Mouse (Mus musculus) intestine, embryonic 14.5 days (tissue): Measurements from ENCODE around the gene Daam1. TPM values are rescaled to one million over a fixed set of nuclear protein-coding genes. Genes with fewer than 3 reads are reported as not detected.

ENCODE experiments used
- ATAC-seq: fragments of 200-750 bp; cut with Nextera tagmentation; replicated peaks from 2 replicates; pipeline ENCODE4 v1.8.0; 2017; ENCODE audit warnings: low read depth, moderate number of reproducible peaks, moderate TSS enrichment, moderate library complexity; ENCODE audit not compliant: low FRiP score, low TSS enrichment
- DNase-seq: peaks from one replicate; pipeline ENCODE4 v3.0.0-alpha.2; 2018; ENCODE audit warnings: low spot score
- H3K27ac ChIP-seq: fragments of 300-500 bp; sonication (generic); 2 replicates; pipeline ENCODE4 v1.5.1; 2014; ENCODE audit warnings: low read depth, mild to moderate bottlenecking, control low read depth
- H3K27me3 ChIP-seq: fragments of 300-500 bp; sonication (generic); replicated peaks from 2 replicates; pipeline ENCODE4 v1.6.1; 2014; ENCODE audit warnings: low read length, control low read depth; ENCODE audit not compliant: control insufficient read depth, insufficient read depth
- H3K36me3 ChIP-seq: fragments of 300-500 bp; sonication (generic); 2 replicates; pipeline ENCODE4 v1.6.1; 2014; ENCODE audit warnings: low read length, control low read depth; ENCODE audit not compliant: control insufficient read depth, insufficient read depth
- H3K4me1 ChIP-seq: fragments of 300-500 bp; sonication (generic); replicated peaks from 2 replicates; pipeline ENCODE4 v1.6.1; 2014; ENCODE audit warnings: low read length, control low read depth, mixed read lengths; ENCODE audit not compliant: control insufficient read depth, insufficient read depth
- H3K4me2 ChIP-seq: fragments of 300-500 bp; sonication (generic); 2 replicates; pipeline ENCODE4 v1.6.1; 2014; ENCODE audit warnings: low read length
- H3K4me3 ChIP-seq: fragments of 300-500 bp; sonication (generic); 2 replicates; pipeline ENCODE4 v1.5.1; 2014; ENCODE audit warnings: low read depth, low read length, control low read depth, mixed read lengths
- H3K9ac ChIP-seq: fragments of 300-500 bp; sonication (generic); 2 replicates; pipeline ENCODE4 v1.6.1; 2014; ENCODE audit warnings: mild to moderate bottlenecking, low read length
- H3K9me3 ChIP-seq: fragments of 300-500 bp; sonication (generic); 2 replicates; pipeline ENCODE4 v1.6.1; 2016; ENCODE audit warnings: low read length, control low read depth; ENCODE audit not compliant: control insufficient read depth
- WGBS: fragments of 180-500 bp; shearing (Covaris S2); extraction: QIAGEN DNeasy Blood & Tissue Kit; methylation state at CpG from one replicate; pipeline ENCODE4 v1.1.7; 2014; 5-methylcytosine and 5-hydroxymethylcytosine counted together
- polyA plus RNA-seq: library from polyadenylated mRNA; unstranded; fragments of >200 nt; fragmentation: Nextera tagmentation; extraction: Ambion mirVana; gene quantifications from 2 replicates; pipeline ENCODE4 v1.2.1, GENCODE M21; 2014

The Daam1 gene
- polyA plus RNA-seq, 1 experiment from 2014 or later, result 15.6 TPM

DNA sequence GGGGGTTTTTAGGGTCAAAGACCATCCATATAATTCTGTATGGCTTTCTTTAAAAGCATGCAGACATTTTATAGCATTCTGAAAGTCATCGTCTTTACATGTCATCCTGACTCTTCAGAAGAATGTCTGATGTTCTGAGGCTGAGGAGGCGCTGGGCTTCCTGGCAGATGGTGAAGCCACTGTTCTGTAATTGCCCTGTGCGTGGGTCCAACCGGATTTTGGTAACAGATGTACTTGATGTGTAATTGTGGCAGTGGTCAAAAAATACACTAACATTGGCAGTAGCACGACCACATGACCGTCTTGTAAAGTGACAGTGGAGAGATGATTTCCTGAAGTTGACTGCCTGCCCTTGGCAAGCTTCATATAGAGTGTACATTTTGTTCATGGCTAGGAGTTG is 97.2 kb downstream of the Daam1 start:
- no peak overlapping the region for H3K4me2 ChIP-seq
- no peak overlapping the region for H3K27ac ChIP-seq
- 0 out of 2 replicates have a peak, but pooled peaks cover 10% of the 10 kb centered on the region for H3K4me1 ChIP-seq
- 91% methylated on average over 6 of the region's 6 CpGs for WGBS
- no peak overlapping the region for H3K9ac ChIP-seq
- DNase-seq (no peak), ATAC-seq (no peak)
- H3K4me3 ChIP-seq, result no peak overlapping the region
- H3K36me3 ChIP-seq, result no peaks in the 10 kb centered on the region
- no peaks in the 10 kb centered on the region for H3K9me3 ChIP-seq
- no peaks in the 10 kb centered on the region for H3K27me3 ChIP-seq

GRCm38 (mm10) chr12:71929876-71930275 is 99.0 kb downstream of the Daam1 start:
- Histone ChIP-seq H3K9me3 (no peaks in the 10 kb centered on the region), H3K9ac (no peak overlapping the region), H3K4me3 (no peak overlapping the region), H3K27ac (no peak overlapping the region), H3K36me3 (no peaks in the 10 kb centered on the region), H3K4me1 (peaks cover 20% of the 10 kb centered on the region), H3K27me3 (no peaks in the 10 kb centered on the region), H3K4me2 (no peak overlapping the region)
- no peak for DNase-seq
- 82% methylated on average over 2 of the region's 2 CpGs for WGBS
- no peak for ATAC-seq

DNA sequence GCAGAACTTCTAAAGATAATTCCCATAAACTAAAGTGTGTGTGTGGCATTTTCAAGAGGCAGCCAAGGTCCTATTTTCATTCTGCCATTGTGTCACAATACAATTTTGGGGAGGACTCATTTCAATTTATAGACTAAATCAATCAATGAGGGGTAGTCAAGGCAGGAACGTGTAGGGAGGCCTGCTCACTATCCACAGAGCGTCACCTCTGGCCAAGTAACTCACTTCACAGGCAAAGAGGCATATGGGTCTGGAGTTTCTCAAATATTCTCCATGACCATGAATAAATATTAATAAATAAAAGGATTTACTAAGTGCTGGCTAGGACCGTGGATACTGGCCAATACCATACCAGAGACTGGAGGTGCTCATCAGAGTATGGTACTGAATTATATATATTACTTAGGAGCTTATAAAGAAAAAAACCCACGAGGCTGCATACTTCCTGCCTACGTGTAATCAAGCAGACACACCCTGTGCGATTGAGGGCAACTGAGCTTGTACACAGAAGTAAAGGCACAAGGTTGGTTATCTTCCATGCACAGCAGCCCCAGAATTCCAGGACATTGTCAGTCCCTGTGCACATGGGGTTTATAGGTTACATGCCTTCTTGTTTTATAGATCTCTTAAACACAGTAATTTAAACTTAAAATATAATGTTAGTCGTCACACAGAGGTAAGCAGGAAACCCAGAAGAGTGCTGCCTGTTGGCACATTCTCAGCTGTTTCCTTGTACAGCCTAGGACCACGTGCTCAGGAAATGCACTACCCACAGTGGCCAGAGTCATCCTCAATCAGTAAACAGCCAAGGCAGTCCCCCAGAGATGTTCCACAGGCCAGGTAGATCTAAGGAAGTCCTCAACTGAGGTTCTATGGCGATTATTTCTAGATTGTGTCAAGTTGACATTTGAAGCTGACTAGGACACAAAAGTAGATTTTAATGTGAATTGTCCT is 101.8 kb downstream of the Daam1 start:
- Histone ChIP-seq H3K27ac (no peak overlapping the region), H3K4me3 (no peak overlapping the region), H3K4me2 (no peak overlapping the region), H3K9me3 (no peaks in the 10 kb centered on the region), H3K27me3 (no peaks in the 10 kb centered on the region), H3K9ac (no peak overlapping the region), H3K36me3 (0 out of 2 replicates have a peak, but pooled peaks cover 9% of the 10 kb centered on the region), H3K4me1 (peaks cover 18% of the 10 kb centered on the region)
- 34% methylated on average over 9 of the region's 9 CpGs for WGBS
- ATAC-seq (peak; percentile 72; the same call in 1 of the 2 replicates), DNase-seq (no peak)

- WGBS, result 68% methylated on average over 6 of the region's 6 CpGs
- Histone ChIP-seq H3K36me3 (peaks cover 15% of the 10 kb centered on the region; the same call in 1 of the 2 replicates), H3K27ac (no peak overlapping the region), H3K4me2 (no peak overlapping the region), H3K27me3 (no peaks in the 10 kb centered on the region), H3K4me3 (no peak overlapping the region), H3K4me1 (peaks cover 18% of the 10 kb centered on the region), H3K9ac (no peak overlapping the region), H3K9me3 (no peaks in the 10 kb centered on the region)
- ATAC-seq, result no peak
- no peak for DNase-seq
Measured at GRCm38 (mm10) chr12:71933989-71934645, 103.2 kb downstream of the Daam1 start.

DNA sequence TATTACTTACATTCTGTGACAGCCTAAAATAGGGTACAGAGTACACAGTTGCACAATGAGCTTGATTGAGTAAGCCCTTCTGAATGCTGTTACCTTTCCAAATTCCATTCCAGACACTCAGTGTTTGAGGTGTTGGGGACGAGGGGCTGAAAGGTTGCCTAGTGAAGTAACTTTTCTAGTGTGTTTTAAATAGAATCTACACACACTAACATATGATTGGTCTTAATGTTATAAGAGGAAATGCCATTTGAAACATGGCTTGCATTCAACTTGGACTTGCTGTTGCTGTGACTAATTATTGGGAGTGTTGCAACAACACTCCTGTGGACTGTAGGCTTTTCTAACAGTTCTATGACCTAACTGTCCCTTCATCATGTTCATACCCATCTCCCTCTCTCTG is 105.8 kb downstream of the Daam1 start:
- peaks cover 15% of the 10 kb centered on the region; the same call in 1 of the 2 replicates for H3K36me3 ChIP-seq
- no peak for ATAC-seq
- H3K4me2 ChIP-seq, result no peak overlapping the region
- H3K9ac ChIP-seq, result no peak overlapping the region
- 88% methylated on average over 1 of the region's 1 CpGs for WGBS
- H3K27me3 ChIP-seq, result no peaks in the 10 kb centered on the region
- no peak overlapping the region for H3K4me3 ChIP-seq
- DNase-seq, result no peak
- peaks cover 18% of the 10 kb centered on the region for H3K4me1 ChIP-seq
- H3K27ac ChIP-seq, result no peak overlapping the region
- no peaks in the 10 kb centered on the region for H3K9me3 ChIP-seq

DNA sequence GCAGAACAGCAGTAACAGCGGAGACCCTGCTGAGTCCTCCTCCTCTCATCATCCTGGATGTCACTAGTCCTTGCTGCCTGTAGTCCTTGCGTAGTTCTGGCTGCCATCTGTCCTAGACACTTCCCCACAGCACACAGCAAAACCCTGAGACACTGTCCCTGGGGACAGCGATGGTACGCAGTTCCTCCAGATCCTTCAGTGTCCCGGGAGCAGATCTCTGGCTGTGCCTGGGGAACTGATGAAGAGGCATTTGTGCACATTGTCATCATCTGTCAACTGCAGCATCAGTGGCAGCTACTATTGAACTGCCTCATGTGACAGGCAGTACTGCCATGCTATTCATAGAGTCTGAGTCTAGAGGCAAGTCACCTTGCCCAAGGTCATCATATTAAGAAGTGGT is 107.6 kb downstream of the Daam1 start:
- H3K4me2 ChIP-seq, result no peak overlapping the region
- H3K36me3 ChIP-seq, result peaks cover 20% of the 10 kb centered on the region
- DNase-seq (no peak), ATAC-seq (no peak)
- peaks cover 9% of the 10 kb centered on the region for H3K4me1 ChIP-seq
- no peak overlapping the region for H3K27ac ChIP-seq
- 84% methylated on average over 5 of the region's 5 CpGs for WGBS
- no peaks in the 10 kb centered on the region for H3K27me3 ChIP-seq
- H3K9me3 ChIP-seq, result no peaks in the 10 kb centered on the region
- H3K4me3 ChIP-seq, result no peak overlapping the region
- H3K9ac ChIP-seq, result no peak overlapping the region

DNA sequence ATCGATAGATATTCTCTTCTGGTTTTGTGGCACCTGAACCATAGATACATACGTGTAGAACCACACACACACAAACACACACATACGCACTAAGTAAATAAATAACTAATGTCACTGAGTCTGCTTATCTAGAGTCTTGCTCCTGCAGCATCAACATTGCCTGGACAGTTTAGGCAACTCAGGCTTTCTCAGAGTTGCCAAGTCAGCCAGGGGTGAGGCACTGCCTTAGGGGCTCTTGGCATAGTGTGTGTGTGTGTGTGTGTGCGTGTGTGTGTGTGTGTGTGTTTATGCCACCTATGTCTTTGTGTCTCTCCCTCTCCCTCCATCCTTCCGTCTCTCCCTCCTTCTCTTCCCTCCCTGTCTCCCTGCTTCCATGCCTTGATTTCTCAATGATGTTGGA is 110.4 kb downstream of the Daam1 start:
- no peak overlapping the region for H3K4me2 ChIP-seq
- no peak for DNase-seq
- H3K27me3 ChIP-seq, result no peaks in the 10 kb centered on the region
- H3K9ac ChIP-seq, result no peak overlapping the region
- WGBS, result 89% methylated on average over 5 of the region's 5 CpGs
- peaks cover 43% of the 10 kb centered on the region for H3K36me3 ChIP-seq
- no peaks in the 10 kb centered on the region for H3K4me1 ChIP-seq
- no peak overlapping the region for H3K4me3 ChIP-seq
- no peaks in the 10 kb centered on the region for H3K9me3 ChIP-seq
- no peak for ATAC-seq
- no peak overlapping the region for H3K27ac ChIP-seq

- Histone ChIP-seq H3K36me3 (peaks cover 53% of the 10 kb centered on the region), H3K4me3 (no peak overlapping the region), H3K27me3 (no peaks in the 10 kb centered on the region), H3K9me3 (no peaks in the 10 kb centered on the region), H3K27ac (no peak overlapping the region), H3K4me2 (no peak overlapping the region), H3K4me1 (no peaks in the 10 kb centered on the region), H3K9ac (no peak overlapping the region)
- 88% methylated on average over 9 of the region's 9 CpGs for WGBS
- DNase-seq (no peak), ATAC-seq (no peak)
Measured at GRCm38 (mm10) chr12:71943112-71943511, 112.2 kb downstream of the Daam1 start.
